Mouse (Mus musculus) heart, embryonic 15.5 days (tissue): Measurements from ENCODE around the gene Ppp2r5c. TPM values are rescaled to one million over a fixed set of nuclear protein-coding genes. Genes with fewer than 3 reads are reported as not detected.

Experiments
- ATAC-seq: fragments of 200-750 bp; cut with Nextera tagmentation; replicated peaks from 2 replicates; pipeline ENCODE4 v1.8.0; 2017; ENCODE audit warnings: low read depth, moderate TSS enrichment; ENCODE audit not compliant: insufficient number of reproducible peaks, insufficient read depth, low FRiP score
- H3K27ac ChIP-seq: fragments of 300-500 bp; sonication (generic); 2 replicates; pipeline ENCODE4 v1.5.1; 2015; ENCODE audit warnings: mild to moderate bottlenecking, inconsistent platforms
- H3K27me3 ChIP-seq: fragments of 300-500 bp; sonication (generic); 2 replicates; pipeline ENCODE4 v1.6.1; 2015; ENCODE audit warnings: inconsistent platforms
- H3K36me3 ChIP-seq: fragments of 300-500 bp; sonication (generic); 2 replicates; pipeline ENCODE4 v1.6.1; 2015; ENCODE audit warnings: mild to moderate bottlenecking, inconsistent platforms
- H3K4me1 ChIP-seq: fragments of 300-500 bp; sonication (generic); replicated peaks from 2 replicates; pipeline ENCODE4 v1.6.1; 2015; ENCODE audit warnings: inconsistent platforms
- H3K4me2 ChIP-seq: fragments of 300-500 bp; sonication (generic); 2 replicates; pipeline ENCODE4 v1.6.1; 2015; ENCODE audit warnings: inconsistent platforms, mild to moderate bottlenecking, moderate library complexity
- H3K4me3 ChIP-seq: fragments of 300-500 bp; sonication (generic); 2 replicates; pipeline ENCODE4 v1.5.1; 2015; ENCODE audit warnings: mild to moderate bottlenecking, inconsistent platforms
- H3K9ac ChIP-seq: fragments of 300-500 bp; sonication (generic); 2 replicates; pipeline ENCODE4 v1.6.1; 2015; ENCODE audit warnings: mild to moderate bottlenecking, inconsistent platforms
- H3K9me3 ChIP-seq: fragments of 300-500 bp; sonication (generic); replicated peaks from 2 replicates; pipeline ENCODE4 v1.6.1; 2016; ENCODE audit warnings: inconsistent platforms
- WGBS: fragments of 180-500 bp; shearing (Covaris S2); methylation state at CpG from one replicate; pipeline ENCODE4 v1.1.7; 2015; ENCODE audit warnings: mixed read lengths; 5-methylcytosine and 5-hydroxymethylcytosine counted together
- polyA plus RNA-seq: library from polyadenylated mRNA; unstranded; fragments of >200 nt; fragmentation: Nextera tagmentation; extraction: Ambion mirVana; gene quantifications from 2 replicates; pipeline ENCODE4 v1.2.1, GENCODE M21; 2015

Gene Ppp2r5c
- polyA plus RNA-seq, 1 experiment from 2014 or later = 117 TPM

DNA sequence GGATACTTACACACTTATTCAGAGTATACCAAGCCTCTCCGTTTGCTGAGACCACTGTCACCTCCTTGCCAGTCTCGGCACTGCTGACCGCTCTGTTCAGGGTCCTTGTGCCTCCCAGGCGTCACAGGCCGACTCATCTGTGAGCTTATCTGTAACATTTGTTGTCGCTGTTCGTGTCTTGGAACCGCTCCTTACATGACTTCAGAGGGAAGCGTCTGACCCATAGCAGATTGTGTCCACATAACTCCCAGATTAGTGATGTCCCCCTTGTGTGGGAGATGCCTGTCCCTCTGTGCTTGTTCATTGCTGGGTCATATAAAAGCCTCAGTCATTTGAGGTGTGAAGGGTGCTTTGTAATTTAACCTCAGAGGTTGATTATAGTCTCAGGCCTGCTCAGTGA is 29.6 kb downstream of the Ppp2r5c start:
- Histone ChIP-seq H3K4me2 (no peak overlapping the region), H3K4me1 (peaks cover 21% of the 10 kb centered on the region), H3K27me3 (no peaks in the 10 kb centered on the region), H3K9me3 (no peaks in the 10 kb centered on the region), H3K27ac (no peak overlapping the region), H3K4me3 (no peak overlapping the region), H3K36me3 (no peaks in the 10 kb centered on the region), H3K9ac (no peak overlapping the region)
- 51% methylated on average over 9 of the region's 9 CpGs for WGBS
- no peak for ATAC-seq

DNA sequence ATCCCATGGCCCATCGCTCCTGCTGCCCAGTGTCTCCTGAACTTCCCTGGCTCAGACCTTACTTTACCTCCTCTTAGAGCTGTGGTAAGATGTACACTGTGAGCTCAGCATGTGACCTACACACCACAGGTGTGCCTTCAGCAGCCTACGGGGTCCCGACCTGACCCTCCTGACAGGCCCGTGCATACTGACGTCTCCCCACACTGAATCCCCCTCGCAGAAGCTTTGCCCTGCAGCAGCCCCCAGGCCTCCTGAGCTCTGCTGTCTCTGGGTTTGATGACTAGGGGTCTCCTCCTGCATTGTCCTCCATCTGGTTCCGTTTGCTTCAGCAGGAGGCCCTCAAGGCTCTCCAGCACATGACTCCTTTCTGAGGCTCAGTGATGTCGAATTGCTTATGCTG is 31.0 kb downstream of the Ppp2r5c start:
- H3K4me3 ChIP-seq = no peak overlapping the region
- no peaks in the 10 kb centered on the region for H3K27me3 ChIP-seq
- no peak overlapping the region for H3K9ac ChIP-seq
- WGBS = 84% methylated on average over 8 of the region's 8 CpGs
- ATAC-seq = no peak
- no peak overlapping the region for H3K4me2 ChIP-seq
- no peaks in the 10 kb centered on the region for H3K9me3 ChIP-seq
- peaks cover 18% of the 10 kb centered on the region for H3K4me1 ChIP-seq
- H3K27ac ChIP-seq = no peak overlapping the region
- H3K36me3 ChIP-seq = no peaks in the 10 kb centered on the region

DNA sequence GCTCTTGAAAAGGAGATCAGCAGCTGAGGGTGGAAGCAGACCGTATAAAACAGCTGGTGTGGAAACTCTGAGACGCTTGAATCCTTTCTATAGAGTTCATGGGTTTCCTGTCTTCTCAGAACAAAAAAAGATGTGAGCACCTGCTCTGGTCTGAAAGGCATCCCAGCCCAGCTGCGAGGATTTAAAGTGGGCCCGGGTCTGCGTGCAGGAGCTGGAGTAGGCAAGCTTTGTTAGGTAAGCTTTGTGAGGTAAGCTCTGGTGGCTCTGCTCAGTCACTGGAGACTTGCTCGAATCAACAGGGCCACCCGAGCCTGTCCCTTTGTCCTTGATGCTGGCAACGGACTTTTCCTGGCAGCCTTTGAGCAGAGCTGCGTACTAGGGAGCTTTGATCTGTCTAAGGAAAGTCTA is 31.7 kb downstream of the Ppp2r5c start:
- no peak for ATAC-seq
- H3K27ac ChIP-seq = peak overlapping the region; percentile 64
- H3K27me3 ChIP-seq = no peaks in the 10 kb centered on the region
- no peak overlapping the region for H3K9ac ChIP-seq
- H3K36me3 ChIP-seq = no peaks in the 10 kb centered on the region
- WGBS = 61% methylated on average over 9 of the region's 9 CpGs
- peaks cover 18% of the 10 kb centered on the region for H3K4me1 ChIP-seq
- H3K4me2 ChIP-seq = no peak overlapping the region
- H3K4me3 ChIP-seq = no peak overlapping the region
- no peaks in the 10 kb centered on the region for H3K9me3 ChIP-seq

- WGBS = 66% methylated on average over 12 of the region's 12 CpGs
These were observed 32.3 kb downstream of the Ppp2r5c start for GRCm38 (mm10) chr12:110479268-110479667.

GRCm38 (mm10) chr12:110480701-110481100 is 33.8 kb downstream of the Ppp2r5c start:
- Histone ChIP-seq H3K4me1 (peaks cover 32% of the 10 kb centered on the region), H3K4me2 (no peak overlapping the region), H3K36me3 (no peaks in the 10 kb centered on the region), H3K4me3 (no peak overlapping the region), H3K27me3 (no peaks in the 10 kb centered on the region), H3K9ac (no peak overlapping the region), H3K9me3 (no peaks in the 10 kb centered on the region), H3K27ac (no peak overlapping the region)
- WGBS = 86% methylated on average over 4 of the region's 4 CpGs
- no peak for ATAC-seq

More at GRCm38 (mm10) chr12:110479268-110479667, 32.3 kb downstream of the Ppp2r5c start:
- H3K4me2 ChIP-seq = no peak overlapping the region
- peak overlapping the region; percentile 64 for H3K27ac ChIP-seq
- no peaks in the 10 kb centered on the region for H3K36me3 ChIP-seq
- H3K4me1 ChIP-seq = peaks cover 25% of the 10 kb centered on the region
- H3K27me3 ChIP-seq = no peaks in the 10 kb centered on the region
- H3K4me3 ChIP-seq = no peak overlapping the region
- 0 out of 2 replicates have a peak, but pooled peaks have one; percentile 38 for ATAC-seq
- H3K9ac ChIP-seq = no peak overlapping the region
- no peaks in the 10 kb centered on the region for H3K9me3 ChIP-seq

DNA sequence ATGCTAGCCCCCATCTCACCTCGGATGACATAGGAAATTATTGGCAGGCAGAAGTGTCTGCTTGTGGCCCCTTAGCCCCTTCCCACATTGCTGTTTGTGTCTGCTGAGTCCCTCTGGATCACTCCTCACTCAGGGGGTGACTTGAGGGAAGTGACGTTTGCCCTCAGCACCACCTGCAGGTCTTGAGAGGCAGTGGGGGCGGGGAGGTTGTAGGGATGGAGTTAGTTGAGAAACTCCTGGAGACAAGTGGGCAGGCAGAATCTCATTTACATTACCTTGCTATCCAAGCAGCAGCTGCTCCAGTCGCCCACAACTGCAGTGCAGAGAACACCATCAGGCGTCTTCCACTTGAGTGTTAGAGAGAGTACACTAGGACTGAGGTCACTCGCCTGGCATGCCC is 36.8 kb downstream of the Ppp2r5c start:
- Histone ChIP-seq H3K27me3 (no peaks in the 10 kb centered on the region), H3K9ac (no peak overlapping the region), H3K4me2 (peak overlapping the region; percentile 39), H3K27ac (no peak overlapping the region; the same call in 1 of the 2 replicates), H3K36me3 (no peaks in the 10 kb centered on the region), H3K4me1 (peaks cover 47% of the 10 kb centered on the region), H3K4me3 (no peak overlapping the region), H3K9me3 (no peaks in the 10 kb centered on the region)
- ATAC-seq = no peak
- WGBS = 27% methylated on average over 6 of the region's 6 CpGs

GRCm38 (mm10) chr12:110484824-110485584 is 38.1 kb downstream of the Ppp2r5c start:
- Histone ChIP-seq H3K9me3 (no peaks in the 10 kb centered on the region), H3K27me3 (no peaks in the 10 kb centered on the region), H3K36me3 (no peaks in the 10 kb centered on the region), H3K9ac (peak overlapping the region; percentile 76), H3K4me2 (peak overlapping the region; percentile 71), H3K27ac (peak overlapping the region; percentile 98), H3K4me1 (peaks cover 47% of the 10 kb centered on the region), H3K4me3 (peak overlapping the region; percentile 70)
- WGBS = 2% methylated on average over 17 of the region's 17 CpGs
- 0 out of 2 replicates have a peak, but pooled peaks have one; percentile 2 for ATAC-seq

GRCm38 (mm10) chr12:110485585-110486331 is 38.8 kb downstream of the Ppp2r5c start:
- peak overlapping the region; percentile 71 for H3K4me2 ChIP-seq
- H3K27ac ChIP-seq = peak overlapping the region; percentile 98
- 0% methylated on average over 27 of the region's 27 CpGs for WGBS
- H3K36me3 ChIP-seq = no peaks in the 10 kb centered on the region
- H3K4me3 ChIP-seq = peak overlapping the region; percentile 70
- ATAC-seq = peak; percentile 86
- H3K27me3 ChIP-seq = no peaks in the 10 kb centered on the region
- H3K9ac ChIP-seq = peak overlapping the region; percentile 76
- peaks cover 47% of the 10 kb centered on the region for H3K4me1 ChIP-seq
- H3K9me3 ChIP-seq = no peaks in the 10 kb centered on the region

- Histone ChIP-seq H3K4me2 (peak overlapping the region; percentile 71), H3K4me3 (peak overlapping the region; percentile 70), H3K27ac (peak overlapping the region; percentile 98), H3K4me1 (peaks cover 47% of the 10 kb centered on the region), H3K9me3 (no peaks in the 10 kb centered on the region), H3K9ac (peak overlapping the region; percentile 76), H3K36me3 (no peaks in the 10 kb centered on the region), H3K27me3 (no peaks in the 10 kb centered on the region)
- WGBS = 72% methylated on average over 5 of the region's 5 CpGs
- no peak for ATAC-seq
These were observed 39.9 kb downstream of the Ppp2r5c start for GRCm38 (mm10) chr12:110486852-110487251.

- peak overlapping the region; percentile 59 for H3K27ac ChIP-seq
These were observed 41.1 kb downstream of the Ppp2r5c start for GRCm38 (mm10) chr12:110488031-110488430.

DNA sequence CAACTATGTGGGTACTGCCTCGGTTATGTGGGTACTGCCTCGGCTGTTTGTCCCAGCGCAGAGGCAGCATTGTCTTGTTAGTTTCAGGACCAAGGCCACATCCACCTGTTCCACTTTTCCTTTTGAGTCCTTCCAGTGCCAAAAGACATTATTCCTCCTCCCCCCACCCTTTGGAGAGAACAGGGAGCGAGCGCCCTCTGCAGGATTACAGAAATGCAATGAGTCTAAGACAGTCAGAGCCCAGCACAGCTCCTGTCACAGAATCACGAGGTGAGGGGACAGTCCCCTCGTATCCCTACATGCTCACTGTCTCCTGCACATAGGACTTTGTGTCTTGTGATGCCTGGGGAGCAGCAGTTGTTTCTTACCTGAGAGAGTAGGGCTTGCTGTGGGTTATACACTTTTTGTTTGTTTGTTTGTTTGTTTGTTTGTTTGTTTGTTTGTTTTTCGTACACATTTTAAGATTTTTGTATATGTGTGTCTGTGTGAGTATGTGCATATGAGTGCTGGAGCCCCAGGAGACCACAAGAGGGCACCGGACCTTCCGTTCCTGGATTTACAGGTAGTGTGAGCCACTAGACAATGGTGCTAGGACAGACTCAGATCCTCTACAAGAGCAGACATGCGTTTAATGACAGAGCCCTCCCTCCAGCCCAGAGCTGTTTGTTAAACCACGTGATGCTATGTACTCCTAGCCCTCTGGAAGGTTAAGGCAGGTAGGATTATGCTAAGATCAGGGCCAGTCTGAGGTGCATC is 43.2 kb downstream of the Ppp2r5c start:
- H3K27ac ChIP-seq = no peak overlapping the region
- no peaks in the 10 kb centered on the region for H3K9me3 ChIP-seq
- no peak overlapping the region for H3K4me3 ChIP-seq
- H3K4me2 ChIP-seq = no peak overlapping the region
- H3K27me3 ChIP-seq = no peaks in the 10 kb centered on the region
- 88% methylated on average over 12 of the region's 12 CpGs for WGBS
- H3K36me3 ChIP-seq = no peaks in the 10 kb centered on the region
- ATAC-seq = no peak
- no peak overlapping the region for H3K9ac ChIP-seq
- H3K4me1 ChIP-seq = peaks cover 34% of the 10 kb centered on the region

More at GRCm38 (mm10) chr12:110488031-110488430, 41.1 kb downstream of the Ppp2r5c start:
- WGBS = 32% methylated on average over 9 of the region's 9 CpGs
- H3K27me3 ChIP-seq = no peaks in the 10 kb centered on the region
- no peak for ATAC-seq
- H3K36me3 ChIP-seq = no peaks in the 10 kb centered on the region
- peak overlapping the region; percentile 71 for H3K4me2 ChIP-seq
- peaks cover 47% of the 10 kb centered on the region for H3K4me1 ChIP-seq
- H3K9ac ChIP-seq = no peak overlapping the region
- H3K9me3 ChIP-seq = no peaks in the 10 kb centered on the region
- no peak overlapping the region for H3K4me3 ChIP-seq
